Mouse (Mus musculus) forebrain, embryonic 13.5 days (tissue): ENCODE results near the gene Omp. TPM values are rescaled to one million over a fixed set of nuclear protein-coding genes. Genes with fewer than 3 reads are reported as not detected.

Experiments used
- ATAC-seq: fragments of 200-750 bp; cut with Nextera tagmentation; 2 replicates; pipeline ENCODE4 v1.8.0; 2017
- H3K27ac ChIP-seq: fragments of 300-500 bp; sonication (generic); 2 replicates; pipeline ENCODE4 v1.5.1; 2015; ENCODE audit warnings: inconsistent platforms, mild to moderate bottlenecking, moderate library complexity
- H3K27me3 ChIP-seq: fragments of 300-500 bp; sonication (generic); 2 replicates; pipeline ENCODE4 v1.6.1; 2015; ENCODE audit warnings: mild to moderate bottlenecking, inconsistent platforms
- H3K36me3 ChIP-seq: fragments of 300-500 bp; sonication (generic); 2 replicates; pipeline ENCODE4 v1.6.1; 2015; ENCODE audit warnings: mild to moderate bottlenecking, inconsistent platforms; ENCODE audit not compliant: poor library complexity, severe bottlenecking
- H3K4me1 ChIP-seq: fragments of 300-500 bp; sonication (generic); 2 replicates; pipeline ENCODE4 v1.6.1; 2015; ENCODE audit warnings: inconsistent platforms
- H3K4me2 ChIP-seq: fragments of 300-500 bp; sonication (generic); 2 replicates; pipeline ENCODE4 v1.6.1; 2015; ENCODE audit warnings: inconsistent platforms, mild to moderate bottlenecking, moderate library complexity
- H3K4me3 ChIP-seq: fragments of 300-500 bp; sonication (generic); 2 replicates; pipeline ENCODE4 v1.5.1; 2015; ENCODE audit warnings: mild to moderate bottlenecking, inconsistent platforms
- H3K9ac ChIP-seq: fragments of 300-500 bp; sonication (generic); 2 replicates; pipeline ENCODE4 v1.6.1; 2015; ENCODE audit warnings: mild to moderate bottlenecking, inconsistent platforms
- H3K9me3 ChIP-seq: fragments of 300-500 bp; sonication (generic); replicated peaks from 2 replicates; pipeline ENCODE4 v1.6.1; 2016; ENCODE audit warnings: inconsistent platforms
- WGBS: fragments of 180-500 bp; shearing (Covaris S2); methylation state at CpG from one replicate; pipeline ENCODE4 v1.1.7; 2015; 5-methylcytosine and 5-hydroxymethylcytosine counted together
- polyA plus RNA-seq: library from polyadenylated mRNA; unstranded; fragments of >200 nt; fragmentation: Nextera tagmentation; extraction: Ambion mirVana; gene quantifications from 2 replicates; pipeline ENCODE4 v1.2.1, GENCODE M21; 2015

Omp gene
- polyA plus RNA-seq, 1 experiment from 2014 or later: 0.52 TPM

- Histone ChIP-seq H3K27me3 (no peaks in the 10 kb centered on the region), H3K4me2 (no peak overlapping the region), H3K36me3 (no peaks in the 10 kb centered on the region), H3K9ac (no peak overlapping the region), H3K27ac (no peak overlapping the region), H3K4me1 (peaks cover 32% of the 10 kb centered on the region), H3K4me3 (no peak overlapping the region), H3K9me3 (no peaks in the 10 kb centered on the region)
- WGBS: 51% methylated on average over 5 of the region's 5 CpGs
- ATAC-seq: no peak
Measured at GRCm38 (mm10) chr7:98150525-98150924, 5.2 kb upstream of the Omp start.

GRCm38 (mm10) chr7:98149802-98150201 lies 4.5 kb upstream of the Omp start:
- no peaks in the 10 kb centered on the region; the same call in 1 of the 2 replicates for H3K36me3 ChIP-seq
- H3K9ac ChIP-seq: no peak overlapping the region
- ATAC-seq: no peak
- H3K4me2 ChIP-seq: no peak overlapping the region
- no peaks in the 10 kb centered on the region for H3K9me3 ChIP-seq
- H3K27ac ChIP-seq: 0 out of 2 replicates have a peak overlapping the region, but pooled peaks have one; percentile 51
- peaks cover 32% of the 10 kb centered on the region for H3K4me1 ChIP-seq
- 13% methylated on average over 3 of the region's 3 CpGs for WGBS
- no peak overlapping the region for H3K4me3 ChIP-seq
- no peaks in the 10 kb centered on the region for H3K27me3 ChIP-seq

- WGBS: 65% methylated on average over 10 of the region's 10 CpGs
- H3K9ac ChIP-seq: no peak overlapping the region
- no peak overlapping the region for H3K4me3 ChIP-seq
- no peak overlapping the region for H3K4me2 ChIP-seq
- H3K27ac ChIP-seq: peak overlapping the region; percentile 51
- H3K9me3 ChIP-seq: no peaks in the 10 kb centered on the region
- no peaks in the 10 kb centered on the region; the same call in 1 of the 2 replicates for H3K36me3 ChIP-seq
- ATAC-seq: peak; percentile 54
- peaks cover 32% of the 10 kb centered on the region for H3K4me1 ChIP-seq
- no peaks in the 10 kb centered on the region for H3K27me3 ChIP-seq
Measured at GRCm38 (mm10) chr7:98148721-98149407, 3.6 kb upstream of the Omp start.

- ATAC-seq: no peak
- no peaks in the 10 kb centered on the region for H3K27me3 ChIP-seq
- H3K9ac ChIP-seq: no peak overlapping the region
- no peak overlapping the region for H3K4me2 ChIP-seq
- H3K4me1 ChIP-seq: peaks cover 32% of the 10 kb centered on the region
- no peaks in the 10 kb centered on the region for H3K9me3 ChIP-seq
- no peaks in the 10 kb centered on the region; the same call in 1 of the 2 replicates for H3K36me3 ChIP-seq
- H3K27ac ChIP-seq: peak overlapping the region; percentile 55
- 74% methylated on average over 8 of the region's 8 CpGs for WGBS
- no peak overlapping the region for H3K4me3 ChIP-seq
Measured at GRCm38 (mm10) chr7:98147766-98148165, 2.5 kb upstream of the Omp start.

- Histone ChIP-seq H3K27ac (0 out of 2 replicates have a peak overlapping the region, but pooled peaks have one; percentile 55), H3K4me3 (no peak overlapping the region), H3K9me3 (no peaks in the 10 kb centered on the region), H3K4me1 (peaks cover 37% of the 10 kb centered on the region), H3K4me2 (no peak overlapping the region), H3K36me3 (no peaks in the 10 kb centered on the region; the same call in 1 of the 2 replicates), H3K27me3 (no peaks in the 10 kb centered on the region), H3K9ac (no peak overlapping the region)
- 85% methylated on average over 8 of the region's 8 CpGs for WGBS
- ATAC-seq: no peak
Measured at GRCm38 (mm10) chr7:98146447-98146845, 1.1 kb upstream of the Omp start.

GRCm38 (mm10) chr7:98145842-98146446 lies 642 bp upstream of the Omp start:
- Histone ChIP-seq H3K4me3 (no peak overlapping the region), H3K4me2 (no peak overlapping the region), H3K4me1 (peaks cover 37% of the 10 kb centered on the region), H3K36me3 (no peaks in the 10 kb centered on the region; the same call in 1 of the 2 replicates), H3K27ac (no peak overlapping the region; the same call in 1 of the 2 replicates), H3K9me3 (no peaks in the 10 kb centered on the region), H3K9ac (no peak overlapping the region), H3K27me3 (no peaks in the 10 kb centered on the region)
- ATAC-seq: no peak
- 76% methylated on average over 11 of the region's 12 CpGs for WGBS

- Histone ChIP-seq H3K9me3 (no peaks in the 10 kb centered on the region), H3K4me3 (no peak overlapping the region), H3K4me2 (no peak overlapping the region), H3K27me3 (0 out of 2 replicates have a peak, but pooled peaks cover 2% of the 10 kb centered on the region), H3K36me3 (no peaks in the 10 kb centered on the region; the same call in 1 of the 2 replicates), H3K9ac (no peak overlapping the region), H3K4me1 (peaks cover 22% of the 10 kb centered on the region; the same call in 1 of the 2 replicates), H3K27ac (no peak overlapping the region)
- 56% methylated on average over 3 of the region's 3 CpGs for WGBS
- no peak for ATAC-seq
Measured at GRCm38 (mm10) chr7:98142648-98143047, 2.7 kb downstream of the Omp start.

- Histone ChIP-seq H3K27ac (no peak overlapping the region), H3K4me1 (peaks cover 19% of the 10 kb centered on the region; the same call in 1 of the 2 replicates), H3K27me3 (0 out of 2 replicates have a peak, but pooled peaks cover 2% of the 10 kb centered on the region), H3K4me2 (no peak overlapping the region), H3K9me3 (no peaks in the 10 kb centered on the region), H3K4me3 (no peak overlapping the region), H3K9ac (no peak overlapping the region), H3K36me3 (no peaks in the 10 kb centered on the region; the same call in 1 of the 2 replicates)
- 57% methylated on average over 8 of the region's 8 CpGs for WGBS
- ATAC-seq: no peak
Measured at GRCm38 (mm10) chr7:98142247-98142646, 3.1 kb downstream of the Omp start.

- Histone ChIP-seq H3K9ac (no peak overlapping the region), H3K4me3 (no peak overlapping the region), H3K36me3 (no peaks in the 10 kb centered on the region; the same call in 1 of the 2 replicates), H3K4me1 (0 out of 2 replicates have a peak, but pooled peaks cover 14% of the 10 kb centered on the region), H3K27ac (no peak overlapping the region), H3K9me3 (no peaks in the 10 kb centered on the region), H3K27me3 (0 out of 2 replicates have a peak, but pooled peaks cover 2% of the 10 kb centered on the region), H3K4me2 (no peak overlapping the region)
- ATAC-seq: no peak
- 48% methylated on average over 3 of the region's 3 CpGs for WGBS
Measured at GRCm38 (mm10) chr7:98141206-98141605, 4.1 kb downstream of the Omp start.

- Histone ChIP-seq H3K36me3 (no peaks in the 10 kb centered on the region; the same call in 1 of the 2 replicates), H3K4me2 (no peak overlapping the region), H3K27me3 (0 out of 2 replicates have a peak, but pooled peaks cover 2% of the 10 kb centered on the region), H3K4me3 (no peak overlapping the region), H3K4me1 (0 out of 2 replicates have a peak, but pooled peaks cover 14% of the 10 kb centered on the region), H3K9me3 (no peaks in the 10 kb centered on the region), H3K9ac (no peak overlapping the region), H3K27ac (no peak overlapping the region)
- no peak for ATAC-seq
- 52% methylated on average over 2 of the region's 2 CpGs for WGBS
Measured at GRCm38 (mm10) chr7:98140597-98140996, 4.7 kb downstream of the Omp start.

- Histone ChIP-seq H3K9me3 (no peaks in the 10 kb centered on the region), H3K4me1 (0 out of 2 replicates have a peak, but pooled peaks cover 14% of the 10 kb centered on the region), H3K27ac (no peak overlapping the region), H3K27me3 (0 out of 2 replicates have a peak, but pooled peaks cover 2% of the 10 kb centered on the region), H3K36me3 (no peaks in the 10 kb centered on the region), H3K9ac (no peak overlapping the region), H3K4me2 (no peak overlapping the region), H3K4me3 (no peak overlapping the region)
- 19% methylated on average over 9 of the region's 9 CpGs for WGBS
- no peak for ATAC-seq
Measured at GRCm38 (mm10) chr7:98139216-98139615, 6.1 kb downstream of the Omp start.

- H3K27ac ChIP-seq: no peak overlapping the region
- H3K27me3 ChIP-seq: 0 out of 2 replicates have a peak, but pooled peaks cover 2% of the 10 kb centered on the region
- 0 out of 2 replicates have a peak, but pooled peaks cover 14% of the 10 kb centered on the region for H3K4me1 ChIP-seq
- ATAC-seq: no peak
- H3K36me3 ChIP-seq: no peaks in the 10 kb centered on the region
- H3K4me2 ChIP-seq: no peak overlapping the region
- no peaks in the 10 kb centered on the region for H3K9me3 ChIP-seq
- WGBS: 81% methylated on average over 2 of the region's 2 CpGs
- H3K9ac ChIP-seq: no peak overlapping the region
- no peak overlapping the region for H3K4me3 ChIP-seq
Measured at GRCm38 (mm10) chr7:98137995-98138394, 7.3 kb downstream of the Omp start.
